Mouse (Mus musculus): ENCODE measurements around the gene Pald1. TPM values are rescaled to one million over a fixed set of nuclear protein-coding genes. Genes with fewer than 3 reads are reported as not detected.

The Pald1 gene
- total RNA-seq, 2 experiments from 2014 or later = 17.6 to 18.8 TPM

DNA sequence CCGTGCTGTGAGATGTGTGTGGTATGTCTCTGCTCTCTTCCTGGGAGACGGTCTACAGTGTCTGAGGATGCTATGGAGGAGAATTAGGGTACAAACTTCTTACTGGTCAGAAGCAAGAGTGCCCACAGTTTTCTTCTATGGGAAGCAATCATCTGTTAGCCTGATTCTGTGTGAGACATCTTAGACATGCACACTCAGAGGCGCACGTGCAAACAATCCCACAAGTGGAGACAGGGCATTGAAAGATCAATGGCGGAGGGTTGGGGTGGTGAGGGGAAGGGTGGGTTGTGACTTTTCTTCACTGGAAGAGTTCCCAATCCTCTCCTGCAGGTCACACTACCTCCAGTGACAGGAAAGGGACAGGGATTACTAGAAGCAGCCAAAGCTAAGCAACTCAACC, 110.7 kb downstream of the Pald1 start:
- intact Hi-C loops (cut with DNase I) = no loop called here
- no peak for DNase-seq (ENCODE audit: extremely low spot score in 1 of 2, low spot score in 2 of 2)

DNA sequence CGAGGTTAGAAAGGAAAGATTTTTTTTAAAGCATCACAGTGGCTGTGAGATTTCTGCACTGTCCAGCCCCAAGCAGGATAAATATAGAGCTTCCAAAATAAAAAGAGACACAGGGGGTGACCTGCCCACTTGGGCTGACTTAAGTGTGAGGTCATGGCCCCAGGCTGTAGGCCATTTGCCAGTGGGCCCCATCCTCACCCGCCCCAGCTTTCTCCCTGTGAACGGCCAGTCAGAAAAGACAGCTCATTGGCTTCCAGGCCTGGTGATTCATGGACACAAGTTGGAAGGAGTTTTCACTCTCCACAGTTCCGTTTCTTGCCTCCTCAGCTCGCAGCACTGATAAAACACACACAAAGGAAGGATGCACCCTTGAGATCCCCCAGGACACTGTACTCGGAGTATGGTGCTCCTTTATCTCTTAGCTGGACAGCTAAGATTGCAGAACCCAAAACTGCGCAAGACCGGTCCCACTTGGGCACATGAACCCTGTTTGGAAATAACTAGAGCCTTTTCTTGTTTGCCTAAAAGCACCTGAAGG, 111.2 kb downstream of the Pald1 start:
- intact Hi-C loops (cut with DNase I) = no loop called here
- no peak for DNase-seq (ENCODE audit: extremely low spot score in 1 of 2, low spot score in 2 of 2)

Other genes starting within 250 kb of the Pald1 start
- gene Sgpl1, start 235.8 kb downstream of the Pald1 start, total RNA-seq (2021) = 10 to 100 TPM; 27.3 to 29.4 TPM
- 1 to 10 TPM in 1 of 2 experiments, under 1 TPM in 1; 0.73 to 1.6 TPM for gene Tbata, start 211.6 kb downstream of the Pald1 start, total RNA-seq (2021)
- gene Adamts14, start 110.1 kb downstream of the Pald1 start, total RNA-seq (2021) = under 1 TPM; 0.73 to 0.75 TPM
- gene Prf1, start 85.7 kb downstream of the Pald1 start, total RNA-seq (2021) = not detected
- under 1 TPM; 0.15 to 0.39 TPM for gene Nodal, start 34.4 kb upstream of the Pald1 start, total RNA-seq (2021)
- 10 to 100 TPM; 42.1 to 46.1 TPM for gene Eif4ebp2, start 69.1 kb upstream of the Pald1 start, total RNA-seq (2021)
- 10 to 100 TPM; 13.2 to 15.0 TPM for gene Lrrc20, start 92.3 kb upstream of the Pald1 start, total RNA-seq (2021)
- 1 to 10 TPM; 1.9 to 2.0 TPM for gene Npffr1, start 212.0 kb upstream of the Pald1 start, total RNA-seq (2021)

Data from left cerebral cortex, postnatal 10 days (tissue).